Mouse (Mus musculus) cerebellum, adult 11-12 months (tissue): ENCODE data around the gene Kcnk18.
A peak's percentile ranks its signal among the peaks of the same experiment; 100 is the strongest.

Experiments used
- DNase-seq: peaks from one replicate; pipeline ENCODE4 v3.0.0; 2022

The Kcnk18 gene

GRCm38 (mm10) chr19:59218991-59219390, at the start of gene Kcnk18:
TSS of gene Kcnk18 (plus strand) at chr19:59219214.
- no peak for DNase-seq

DNA sequence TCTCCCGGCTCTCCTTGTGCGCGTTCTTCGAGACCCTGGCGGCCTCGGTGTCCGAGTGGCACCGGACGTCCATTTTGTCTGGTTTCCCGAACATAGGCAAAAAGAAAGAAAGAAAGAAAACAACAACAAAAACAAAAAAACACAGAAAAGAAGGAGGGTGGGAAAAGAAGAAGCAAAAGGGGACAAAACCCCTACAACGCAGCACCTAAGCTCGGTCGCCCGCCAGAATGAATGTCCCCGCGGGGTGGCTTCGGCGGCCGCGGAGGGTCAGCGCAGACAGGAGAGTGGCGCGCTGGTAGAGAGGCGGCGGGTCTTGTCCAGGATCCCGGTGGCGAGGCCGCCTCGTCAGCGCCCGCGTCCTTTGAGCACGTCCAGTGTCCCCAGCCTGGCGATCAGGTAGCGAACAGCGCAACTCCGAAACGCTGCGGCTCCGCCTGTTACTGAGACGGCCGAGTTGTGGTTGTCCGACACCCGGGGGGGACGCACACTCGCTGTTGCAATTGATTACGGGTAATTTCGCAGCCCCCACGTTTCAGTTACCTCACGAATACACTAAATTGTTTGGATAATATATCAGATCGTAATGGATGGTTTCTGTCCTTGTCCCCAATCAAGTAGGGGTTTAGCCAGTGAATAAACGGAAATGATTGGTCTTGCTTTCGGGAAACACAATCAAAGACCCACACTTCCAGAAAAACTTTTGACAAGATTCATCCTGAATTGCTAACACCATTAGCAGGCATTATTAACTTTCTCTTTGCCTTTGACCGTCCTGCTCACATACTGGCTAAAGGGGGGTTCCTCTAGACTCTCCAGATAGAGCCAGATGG, 48.9 kb upstream of the Kcnk18 start, which contains the start of gene Vax1:
Gene Vax1, minus strand, starts transcription at position 121 of the 830 bp plus-strand sequence.
- DNase-seq, result no peak

DNA sequence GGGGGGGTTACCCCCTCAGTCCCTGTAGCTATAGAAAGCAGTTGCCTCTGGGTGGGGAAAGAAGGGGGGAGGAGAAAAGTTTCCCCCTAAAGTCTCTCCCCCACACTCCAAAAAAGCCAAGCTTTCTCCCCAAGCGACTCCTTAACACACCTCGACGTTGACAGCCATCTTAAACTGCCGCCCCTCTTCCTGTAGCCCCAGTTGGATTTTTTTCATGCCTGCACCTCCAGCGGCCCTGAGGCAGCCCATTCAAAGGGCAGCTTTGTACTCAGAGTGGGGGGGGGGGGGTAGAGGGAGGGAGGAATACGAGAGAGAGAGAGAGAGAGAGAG, 48.3 kb upstream of the Kcnk18 start:
- no peak for DNase-seq

GRCm38 (mm10) chr19:59171151-59171870, 47.7 kb upstream of the Kcnk18 start:
- no peak for DNase-seq

GRCm38 (mm10) chr19:59171871-59172245, 47.2 kb upstream of the Kcnk18 start:
- no peak for DNase-seq

DNA sequence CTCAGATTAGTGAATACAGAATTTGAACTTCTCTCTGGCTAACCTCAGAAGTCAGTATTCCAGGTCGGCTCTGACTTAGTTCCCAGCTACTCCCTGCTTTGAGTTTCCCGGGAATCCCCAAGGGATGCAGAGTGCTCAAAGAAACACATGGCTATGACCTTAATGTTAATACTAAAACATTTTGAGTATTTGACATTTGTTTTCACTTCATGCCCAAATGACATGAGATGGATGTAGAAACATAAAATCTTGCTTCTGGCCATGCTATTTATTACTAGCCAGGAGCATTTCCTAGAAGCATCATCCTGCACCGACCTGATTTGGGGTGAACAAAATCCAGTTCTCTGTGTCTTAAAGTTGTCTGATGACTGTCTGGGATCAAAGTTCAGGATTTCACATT, 46.2 kb upstream of the Kcnk18 start:
- no peak for DNase-seq

DNA sequence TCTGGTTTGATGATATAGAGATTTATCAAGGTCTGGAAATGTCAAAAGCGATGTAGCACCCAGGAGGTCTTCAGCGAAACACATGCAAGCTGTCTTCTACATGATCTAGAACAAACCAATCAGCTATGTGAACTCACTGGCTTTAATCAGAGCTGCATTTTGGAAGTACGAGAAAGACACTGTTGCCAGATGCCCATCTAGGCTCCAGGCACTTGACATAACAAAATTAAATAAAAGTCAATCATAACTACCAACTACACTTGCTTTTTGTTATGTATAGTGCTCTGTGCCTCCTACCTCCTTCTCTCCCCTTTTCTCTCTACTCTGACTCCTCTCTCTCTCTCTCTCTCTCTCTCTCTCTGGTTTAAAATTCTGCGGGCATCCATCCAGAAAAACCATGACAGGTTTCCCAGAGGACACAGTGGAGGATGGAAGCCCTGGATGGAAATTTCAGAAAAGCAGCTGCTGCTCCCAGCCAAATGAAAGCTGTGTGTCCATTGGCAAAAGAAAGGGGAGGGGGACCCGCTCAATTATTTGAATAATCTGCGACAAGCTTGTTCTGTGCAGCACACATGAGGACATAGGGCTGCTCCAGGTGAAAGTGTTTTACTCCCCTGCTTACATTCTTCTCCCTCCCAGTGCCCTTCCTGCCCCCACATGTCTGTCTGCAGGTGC, 45.5 kb upstream of the Kcnk18 start:
- no peak for DNase-seq

DNA sequence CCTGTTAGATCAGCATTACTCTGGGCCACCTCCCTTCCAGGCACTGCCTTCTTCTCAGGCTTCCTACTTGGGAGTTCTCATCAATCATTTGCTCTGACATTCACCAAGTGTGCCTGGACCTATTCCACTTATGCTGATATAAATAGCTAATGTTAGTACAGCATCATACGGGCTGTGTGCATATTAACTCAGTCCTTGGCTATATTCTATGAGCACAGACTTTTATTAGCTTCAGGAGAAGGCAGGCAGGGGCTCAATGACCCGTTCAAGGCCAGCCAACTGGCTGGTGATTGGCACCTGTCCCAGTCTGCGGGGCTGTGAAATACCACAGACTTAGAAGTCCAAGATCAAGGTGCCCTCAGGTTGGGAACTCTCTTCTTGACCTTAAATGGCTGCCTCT, 35.0 kb upstream of the Kcnk18 start:
- DNase-seq, result no peak

DNA sequence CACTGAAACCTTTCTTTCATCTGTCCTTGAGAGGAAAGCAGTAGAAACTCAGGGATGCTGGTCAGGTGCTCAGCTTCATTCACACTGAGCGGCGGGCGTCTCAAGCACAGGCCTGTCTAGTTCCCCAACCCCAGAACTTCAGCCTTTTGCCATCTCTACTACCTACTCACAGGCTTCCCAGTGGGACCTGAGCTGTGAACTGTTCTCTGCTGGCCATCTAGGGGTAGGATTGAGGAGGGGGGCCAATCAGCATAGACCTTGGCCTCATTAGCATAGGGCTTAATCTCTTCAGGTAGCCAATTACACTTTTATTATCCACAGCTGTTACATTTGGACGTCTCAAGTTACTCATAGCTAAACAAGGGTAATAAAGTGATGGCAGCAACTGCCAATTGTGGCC, 30.0 kb upstream of the Kcnk18 start:
- DNase-seq, result no peak

GRCm38 (mm10) chr19:59190431-59191122, 28.4 kb upstream of the Kcnk18 start:
- no peak for DNase-seq

- DNase-seq, result no peak
Observed at GRCm38 (mm10) chr19:59191123-59191505, 27.9 kb upstream of the Kcnk18 start.

DNA sequence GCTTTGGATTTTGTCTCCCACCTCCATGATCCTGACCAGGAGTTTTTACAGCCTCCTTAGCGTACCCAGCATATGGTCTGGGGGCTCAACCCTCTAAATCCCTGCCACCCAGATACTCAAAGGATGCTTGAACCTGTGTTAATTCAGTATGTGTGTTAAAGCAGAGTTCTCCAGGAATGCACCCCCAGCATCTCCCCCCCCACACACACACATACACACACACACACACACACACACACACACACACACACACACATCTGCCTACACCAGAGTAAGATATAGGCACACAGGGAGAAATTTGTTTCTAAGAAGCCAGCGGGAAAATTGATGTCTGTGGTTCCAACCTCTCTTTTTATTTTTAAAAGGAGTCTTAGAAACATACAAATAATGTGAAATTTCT, 26.5 kb upstream of the Kcnk18 start:
- DNase-seq, result no peak

DNA sequence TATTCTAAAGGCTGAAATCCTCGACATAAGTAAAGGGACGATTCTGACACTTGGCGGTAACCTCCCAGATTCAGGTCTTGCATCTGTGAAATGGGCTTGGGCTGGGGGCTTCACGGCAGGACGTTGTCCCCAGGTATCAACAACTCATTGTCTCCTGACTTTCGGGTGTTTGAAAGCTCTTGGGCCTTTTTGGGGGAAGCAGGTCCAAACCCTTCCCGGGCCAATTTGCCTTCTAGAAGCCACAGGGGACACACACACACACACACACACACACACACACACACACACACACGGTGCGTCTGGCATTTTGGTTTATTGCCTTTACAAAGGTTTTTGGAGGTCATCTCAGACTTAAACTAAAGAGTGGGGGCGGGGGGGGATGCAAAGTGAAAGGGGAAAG, 25.6 kb upstream of the Kcnk18 start:
- DNase-seq, result no peak

- no peak for DNase-seq
Observed at GRCm38 (mm10) chr19:59193986-59194820, 24.8 kb upstream of the Kcnk18 start.

GRCm38 (mm10) chr19:59195181-59195770, 23.7 kb upstream of the Kcnk18 start:
- no peak for DNase-seq

- DNase-seq, result no peak
Observed at GRCm38 (mm10) chr19:59196111-59196666, 22.8 kb upstream of the Kcnk18 start.

DNA sequence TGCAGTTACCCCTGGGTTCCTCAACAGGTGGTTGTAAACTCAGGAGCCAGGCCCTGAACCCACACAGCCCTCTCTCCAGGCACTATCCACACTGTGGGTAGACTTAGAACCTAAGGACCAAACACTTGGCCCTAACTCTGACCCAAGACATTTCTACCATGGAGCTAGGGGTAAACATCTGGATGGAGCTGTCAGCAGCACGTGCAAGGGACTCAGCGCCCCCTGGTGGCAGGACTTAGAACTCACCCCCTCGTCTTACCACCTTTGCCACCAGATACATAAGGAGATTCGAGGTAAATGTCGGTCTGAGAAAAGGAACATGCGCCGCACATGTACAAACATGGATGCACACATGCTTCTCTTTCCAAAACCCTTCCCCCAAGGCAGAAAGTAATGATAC, 20.9 kb upstream of the Kcnk18 start:
- no peak for DNase-seq

- DNase-seq, result peak; percentile 23
Observed at GRCm38 (mm10) chr19:59208475-59208874, 10.5 kb upstream of the Kcnk18 start.

GRCm38 (mm10) chr19:59208986-59209385, 10.0 kb upstream of the Kcnk18 start:
- DNase-seq, result no peak

DNA sequence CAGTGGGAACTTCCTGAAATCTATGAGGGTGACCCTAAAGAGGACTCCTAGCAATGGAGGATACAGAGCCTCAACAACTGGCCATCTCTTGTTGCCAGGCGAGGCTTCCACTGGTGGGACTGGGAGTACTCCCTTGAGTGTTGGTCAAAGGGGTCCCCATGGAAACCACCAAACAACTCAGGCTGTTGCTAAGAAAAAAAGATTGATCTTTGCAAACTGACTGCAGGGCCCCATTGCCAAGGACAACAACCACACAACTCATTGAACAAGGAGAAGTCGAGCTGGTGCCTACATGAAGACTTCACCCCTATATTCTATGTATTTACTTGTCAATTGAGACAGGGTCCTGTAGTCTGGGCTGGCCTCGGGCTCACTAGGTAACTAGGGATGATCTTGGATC, 2.1 kb upstream of the Kcnk18 start:
- no peak for DNase-seq

GRCm38 (mm10) chr19:59221131-59221530, 2.1 kb downstream of the Kcnk18 start:
- no peak for DNase-seq

GRCm38 (mm10) chr19:59228376-59228775, 9.4 kb downstream of the Kcnk18 start:
- no peak for DNase-seq
